Mouse (Mus musculus): ENCODE data around the gene Dgke.

GRCm38 (mm10) chr11:89061362-89061761, 5.3 kb downstream of the Dgke start:
- TF ChIP-seq CTCF (IDR thresholded peaks at IDR 0.05; ENCODE audit: low read depth, low read length) = no peak
- TF ChIP-seq TAL1 (conservative IDR thresholded peaks at IDR 0.05; ENCODE audit: low read depth, low read length) = no peak
- TF ChIP-seq GATA2 (IDR thresholded peaks at IDR 0.05; ENCODE audit: borderline replicate concordance, low read depth, low read length) = no peak

Data from G1E (cell line).